Mouse (Mus musculus): Measurements from ENCODE around the gene Clic4. TPM values are rescaled to one million over a fixed set of nuclear protein-coding genes. Genes with fewer than 3 reads are reported as not detected.

The Clic4 gene
- polyA plus RNA-seq, 1 experiment = not detected

DNA sequence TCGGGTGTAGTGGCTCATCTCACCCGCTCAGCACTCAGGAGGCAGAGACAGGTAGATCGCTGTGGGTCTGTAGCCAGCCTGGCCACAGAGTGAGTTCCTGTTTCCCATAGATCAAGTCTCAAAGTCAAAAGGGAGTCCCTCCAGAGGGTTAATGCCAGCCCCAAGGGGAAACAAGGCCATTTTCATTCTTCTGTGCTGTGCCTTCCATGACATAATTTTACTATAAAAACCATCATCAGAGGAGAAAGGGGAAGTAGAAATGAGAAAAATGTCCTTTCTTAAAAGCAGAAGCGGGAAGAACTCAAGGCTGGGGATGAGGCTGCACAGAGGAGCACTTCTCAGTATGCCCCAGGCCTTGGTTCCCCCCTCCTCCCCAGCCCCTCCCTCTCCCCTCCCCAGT lies 90.8 kb downstream of the Clic4 start:
- 93% methylated on average over 4 of the region's 4 CpGs for WGBS
- TF ChIP-seq POLR2A (IDR thresholded peaks at IDR 0.05; ENCODE audit: insufficient read depth, low read depth, low read length) (no peak), CTCF (IDR thresholded peaks at IDR 0.05; ENCODE audit: insufficient read depth, low read depth, low read length) (no peak)
- Histone ChIP-seq H3K4me3 (ENCODE audit: insufficient read depth, low read depth, low read length) (no peak overlapping the region), H3K4me1 (ENCODE audit: control insufficient read depth, insufficient read depth, low read length) (no peaks in the 10 kb centered on the region), H3K27ac (ENCODE audit: insufficient read depth, low read depth, low read length) (no peak overlapping the region)

DNA sequence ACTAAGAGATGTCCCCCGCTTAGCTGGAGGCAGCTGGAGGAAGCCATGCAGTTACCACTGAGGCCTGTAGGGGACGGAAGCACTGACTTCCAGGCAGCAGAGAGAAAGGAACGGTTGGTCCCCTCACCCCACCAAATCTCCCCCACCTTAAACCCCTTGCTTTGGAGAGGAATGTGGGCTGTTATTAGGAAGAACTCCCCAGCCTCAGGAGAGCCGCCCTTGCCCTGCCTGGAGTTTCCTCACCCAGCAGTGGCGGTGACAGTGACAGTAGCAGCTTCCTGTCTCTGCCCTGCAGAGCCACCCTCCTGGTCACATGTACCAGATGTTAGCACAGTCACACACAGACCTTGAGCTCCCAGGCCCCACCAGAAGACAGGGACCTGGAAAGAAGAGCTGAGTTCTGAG lies 93.5 kb downstream of the Clic4 start:
- H3K4me3 ChIP-seq (ENCODE audit: insufficient read depth, low read depth, low read length) = no peak overlapping the region
- TF ChIP-seq CTCF (IDR thresholded peaks at IDR 0.05; ENCODE audit: insufficient read depth, low read depth, low read length) (no peak), POLR2A (IDR thresholded peaks at IDR 0.05; ENCODE audit: insufficient read depth, low read depth, low read length) (no peak)
- WGBS = 59% methylated on average over 5 of the region's 5 CpGs
- peaks cover 5% of the 10 kb centered on the region; the same call in 1 of the 2 replicates for H3K4me1 ChIP-seq (ENCODE audit: control insufficient read depth, insufficient read depth, low read length)
- H3K27ac ChIP-seq (ENCODE audit: insufficient read depth, low read depth, low read length) = no peak overlapping the region

DNA sequence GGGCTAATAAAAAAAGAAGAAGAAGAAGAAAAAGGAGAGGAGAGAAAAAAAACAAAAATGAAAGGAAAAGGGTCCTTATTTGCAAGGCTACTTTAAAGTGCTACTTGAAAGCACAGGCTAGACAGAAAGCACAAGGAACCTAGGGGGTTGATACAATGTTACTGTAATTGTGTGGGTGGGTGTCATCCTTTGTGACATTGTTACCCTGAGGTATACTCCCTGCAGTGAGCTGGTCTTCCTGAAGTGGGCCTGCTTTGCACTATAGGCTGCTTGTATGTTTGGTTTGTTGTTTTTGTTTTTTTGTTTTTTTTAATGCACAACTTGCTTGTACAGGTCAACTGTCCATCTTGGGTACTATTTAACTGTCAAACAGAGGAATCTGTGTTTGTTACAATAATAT lies 95.0 kb downstream of the Clic4 start:
- TF ChIP-seq CTCF (IDR thresholded peaks at IDR 0.05; ENCODE audit: insufficient read depth, low read depth, low read length) (no peak), POLR2A (IDR thresholded peaks at IDR 0.05; ENCODE audit: insufficient read depth, low read depth, low read length) (no peak)

DNA sequence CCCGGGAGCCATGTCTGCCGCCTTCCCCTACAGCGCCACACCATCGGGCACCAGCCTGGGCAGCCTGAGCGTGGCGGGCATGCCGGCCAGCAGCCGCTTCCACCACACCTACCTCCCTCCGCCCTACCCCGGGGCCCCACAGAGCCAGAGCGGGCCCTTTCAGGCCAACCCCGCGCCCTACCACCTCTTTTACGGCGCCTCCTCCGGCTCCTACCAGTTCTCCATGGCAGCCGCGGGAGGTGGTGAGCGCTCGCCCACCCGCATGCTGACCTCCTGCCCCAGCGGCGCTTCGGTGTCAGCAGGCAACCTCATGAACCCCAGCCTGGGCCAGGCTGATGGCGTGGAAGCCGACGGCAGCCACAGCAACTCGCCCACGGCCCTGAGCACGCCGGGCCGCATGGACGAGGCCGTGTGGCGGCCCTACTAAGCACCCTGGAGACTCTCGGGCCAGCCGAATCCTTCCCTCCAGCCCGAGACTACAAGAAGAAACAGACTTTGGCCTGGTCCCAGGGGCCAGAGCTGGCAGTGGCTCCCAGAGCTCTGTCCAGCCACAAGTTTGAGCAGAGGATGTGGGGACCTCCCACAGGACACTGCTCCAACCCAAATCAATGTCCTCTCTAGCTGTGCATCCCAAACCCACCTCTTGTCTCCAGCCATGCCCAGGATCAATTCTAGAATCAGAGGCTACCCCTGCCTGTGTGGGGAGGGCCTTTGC lies 97.1 kb downstream of the Clic4 start:
- H3K27ac ChIP-seq (ENCODE audit: insufficient read depth, low read depth, low read length) = no peak overlapping the region
- 23% methylated on average over 38 of the region's 38 CpGs for WGBS
- TF ChIP-seq POLR2A (IDR thresholded peaks at IDR 0.05; ENCODE audit: insufficient read depth, low read depth, low read length) (no peak), CTCF (IDR thresholded peaks at IDR 0.05; ENCODE audit: insufficient read depth, low read depth, low read length) (no peak)
- H3K4me1 ChIP-seq (ENCODE audit: control insufficient read depth, insufficient read depth, low read length) = peaks cover 5% of the 10 kb centered on the region; the same call in 1 of the 2 replicates
- no peak overlapping the region for H3K4me3 ChIP-seq (ENCODE audit: insufficient read depth, low read depth, low read length)

More for the DNA sequence above, 95.0 kb downstream of the Clic4 start:
- H3K4me1 ChIP-seq (ENCODE audit: control insufficient read depth, insufficient read depth, low read length) = peaks cover 5% of the 10 kb centered on the region; the same call in 1 of the 2 replicates
- H3K4me3 ChIP-seq (ENCODE audit: insufficient read depth, low read depth, low read length) = no peak overlapping the region
- H3K27ac ChIP-seq (ENCODE audit: insufficient read depth, low read depth, low read length) = no peak overlapping the region

DNA sequence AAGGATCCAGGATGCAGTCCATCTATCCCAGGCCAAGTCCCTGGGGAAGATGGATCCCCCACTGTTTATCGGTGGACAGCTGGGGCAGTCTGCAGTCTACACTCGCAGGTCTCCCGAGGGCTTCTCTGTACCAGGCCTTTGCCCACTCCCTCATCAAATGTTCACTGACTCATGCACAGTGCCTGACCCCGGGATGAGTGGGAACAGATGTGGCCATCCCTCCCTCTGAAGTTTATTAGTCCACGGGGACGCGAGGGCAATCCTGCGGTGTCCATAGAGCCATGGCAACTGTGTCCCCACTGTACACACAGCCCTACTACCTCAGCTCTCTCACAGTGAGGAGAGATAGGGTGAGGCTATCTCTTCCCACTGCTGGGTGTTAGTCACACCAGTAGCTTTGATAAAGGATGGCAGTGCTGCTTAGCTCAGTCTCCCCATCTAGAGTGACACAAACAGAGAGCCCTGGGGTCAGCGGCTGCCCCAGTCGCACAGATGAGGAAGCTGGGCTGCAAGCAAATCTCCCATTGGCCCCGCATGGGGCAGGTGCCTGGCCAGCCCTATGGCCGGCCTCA lies 101.2 kb downstream of the Clic4 start:
- Histone ChIP-seq H3K27ac (ENCODE audit: insufficient read depth, low read depth, low read length) (no peak overlapping the region), H3K4me3 (ENCODE audit: insufficient read depth, low read depth, low read length) (no peak overlapping the region), H3K4me1 (ENCODE audit: control insufficient read depth, insufficient read depth, low read length) (peaks cover 9% of the 10 kb centered on the region; the same call in 1 of the 2 replicates)
- WGBS = 92% methylated on average over 12 of the region's 12 CpGs
- no peak for TF ChIP-seq POLR2A (IDR thresholded peaks at IDR 0.05; ENCODE audit: insufficient read depth, low read depth, low read length)
- no peak for TF ChIP-seq CTCF (IDR thresholded peaks at IDR 0.05; ENCODE audit: insufficient read depth, low read depth, low read length)

DNA sequence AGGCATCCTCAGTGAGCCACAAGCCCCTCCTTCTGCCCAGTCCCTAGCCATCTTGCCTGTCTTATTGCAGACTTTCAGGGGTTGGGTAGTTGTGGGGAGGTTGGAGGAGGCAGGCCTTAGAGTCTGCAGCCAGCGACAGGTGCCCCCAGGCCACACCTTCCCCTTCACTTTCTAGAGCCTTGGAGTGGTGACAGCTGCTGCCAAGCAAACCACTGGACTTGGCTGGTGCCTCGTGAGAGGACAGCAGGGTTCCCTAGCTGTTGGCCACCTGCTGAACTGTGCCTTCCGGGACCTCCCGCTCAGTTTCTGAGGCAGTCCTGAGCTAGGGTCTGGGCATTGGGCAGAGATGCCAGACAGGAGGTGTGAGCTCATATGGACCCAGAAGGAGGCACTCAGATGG lies 103.1 kb downstream of the Clic4 start:
- H3K4me3 ChIP-seq (ENCODE audit: insufficient read depth, low read depth, low read length) = no peak overlapping the region
- H3K27ac ChIP-seq (ENCODE audit: insufficient read depth, low read depth, low read length) = no peak overlapping the region
- peaks cover 5% of the 10 kb centered on the region; the same call in 1 of the 2 replicates for H3K4me1 ChIP-seq (ENCODE audit: control insufficient read depth, insufficient read depth, low read length)
- TF ChIP-seq CTCF (IDR thresholded peaks at IDR 0.05; ENCODE audit: insufficient read depth, low read depth, low read length) (no peak), POLR2A (IDR thresholded peaks at IDR 0.05; ENCODE audit: insufficient read depth, low read depth, low read length) (no peak)
- WGBS = 72% methylated on average over 4 of the region's 4 CpGs

DNA sequence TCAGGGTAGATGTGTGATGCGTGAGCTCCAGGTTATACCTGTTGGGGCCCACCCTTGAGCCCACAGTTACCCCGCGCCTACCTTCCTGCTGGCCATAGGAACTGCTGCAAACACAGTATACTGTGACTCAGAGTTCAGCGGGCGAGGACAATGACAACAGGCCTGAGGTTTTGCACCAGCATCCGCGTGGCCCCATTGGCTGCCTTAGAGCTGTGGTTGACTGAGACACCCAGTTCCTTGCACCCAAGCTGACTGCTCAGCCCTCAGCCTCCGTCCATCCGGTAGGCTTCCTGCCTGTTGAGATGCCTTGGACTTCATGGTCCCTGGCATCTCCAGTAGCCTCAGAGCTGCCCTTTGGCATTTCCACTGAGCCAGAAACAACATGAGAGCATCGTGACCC lies 103.5 kb downstream of the Clic4 start:
- Histone ChIP-seq H3K4me1 (ENCODE audit: control insufficient read depth, insufficient read depth, low read length) (peaks cover 5% of the 10 kb centered on the region; the same call in 1 of the 2 replicates), H3K27ac (ENCODE audit: insufficient read depth, low read depth, low read length) (no peak overlapping the region), H3K4me3 (ENCODE audit: insufficient read depth, low read depth, low read length) (no peak overlapping the region)
- TF ChIP-seq POLR2A (IDR thresholded peaks at IDR 0.05; ENCODE audit: insufficient read depth, low read depth, low read length) = no peak
- TF ChIP-seq CTCF (IDR thresholded peaks at IDR 0.05; ENCODE audit: insufficient read depth, low read depth, low read length) = no peak
- 86% methylated on average over 10 of the region's 10 CpGs for WGBS

DNA sequence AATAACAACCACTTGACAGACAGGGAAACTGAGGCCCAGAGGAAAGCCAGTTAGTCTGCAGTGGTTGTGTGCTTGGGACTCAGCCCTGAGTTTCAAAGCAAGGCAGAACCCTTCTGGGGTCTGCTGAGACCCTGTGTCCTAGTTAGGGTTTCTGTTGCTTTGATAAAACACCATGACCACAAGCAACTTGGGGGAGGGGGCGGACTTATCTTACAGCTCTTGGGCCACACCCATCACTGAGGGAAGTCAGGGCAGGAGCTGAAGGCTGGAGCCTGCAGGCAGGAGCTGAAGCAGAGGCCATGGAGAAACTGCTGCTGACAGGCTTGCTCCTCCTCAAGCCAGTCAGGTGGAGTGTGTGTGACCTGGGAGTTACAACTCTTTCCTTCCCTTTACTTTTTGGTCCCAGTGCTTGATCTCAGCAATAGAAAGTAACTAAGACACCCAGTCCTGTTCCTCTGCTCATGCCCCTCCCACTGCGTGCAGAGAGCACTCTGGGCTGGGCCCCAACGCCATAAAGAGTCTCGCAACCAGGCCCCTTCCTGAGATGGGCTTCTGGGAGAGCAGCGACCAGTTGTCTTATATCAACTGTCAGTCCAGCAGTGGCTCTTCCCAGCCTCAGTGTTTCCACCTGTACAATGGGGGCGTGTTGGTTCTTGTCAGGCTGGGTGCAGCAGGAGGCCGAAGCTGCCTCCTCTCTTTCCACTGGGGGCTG lies 104.6 kb downstream of the Clic4 start:
- no peak overlapping the region for H3K27ac ChIP-seq (ENCODE audit: insufficient read depth, low read depth, low read length)
- WGBS = 85% methylated on average over 7 of the region's 7 CpGs
- no peak overlapping the region for H3K4me3 ChIP-seq (ENCODE audit: insufficient read depth, low read depth, low read length)
- peaks cover 5% of the 10 kb centered on the region; the same call in 1 of the 2 replicates for H3K4me1 ChIP-seq (ENCODE audit: control insufficient read depth, insufficient read depth, low read length)
- TF ChIP-seq CTCF (IDR thresholded peaks at IDR 0.05; ENCODE audit: insufficient read depth, low read depth, low read length) (no peak), POLR2A (IDR thresholded peaks at IDR 0.05; ENCODE audit: insufficient read depth, low read depth, low read length) (no peak)

All from olfactory bulb, adult 2 months (tissue).